Mouse (Mus musculus) midbrain, postnatal 0 days (tissue): ENCODE measurements around the gene Itpkb. TPM values are rescaled to one million over a fixed set of nuclear protein-coding genes. Genes with fewer than 3 reads are reported as not detected.

Source experiments
- ATAC-seq: fragments of 200-750 bp; cut with Nextera tagmentation; 2 replicates; pipeline ENCODE4 v1.8.0; 2017; ENCODE audit warnings: moderate number of reproducible peaks, mild to moderate bottlenecking, moderate TSS enrichment, moderate library complexity; ENCODE audit not compliant: low FRiP score
- DNase-seq: peaks from one replicate; pipeline ENCODE4 v3.0.0-alpha.2; 2015; ENCODE audit warnings: low spot score
- H3K27ac ChIP-seq: fragments of 300-500 bp; sonication (generic); 2 replicates; pipeline ENCODE4 v1.5.1; 2014; ENCODE audit warnings: low read depth, mild to moderate bottlenecking, low read length, mixed read lengths
- H3K27me3 ChIP-seq: fragments of 300-500 bp; sonication (generic); 2 replicates; pipeline ENCODE4 v1.6.1; 2014; ENCODE audit warnings: low read length, control low read depth, mixed read lengths; ENCODE audit not compliant: insufficient read depth
- H3K36me3 ChIP-seq: fragments of 300-500 bp; sonication (generic); 2 replicates; pipeline ENCODE4 v1.6.1; 2014; ENCODE audit warnings: low read length, control low read depth, mixed read lengths; ENCODE audit not compliant: insufficient read depth
- H3K4me1 ChIP-seq: fragments of 300-500 bp; sonication (generic); 2 replicates; pipeline ENCODE4 v1.6.1; 2014; ENCODE audit warnings: mild to moderate bottlenecking, control low read depth, antibody characterized with exemption, low read length, mixed read lengths; ENCODE audit not compliant: insufficient read depth
- H3K4me2 ChIP-seq: fragments of 300-500 bp; sonication (generic); 2 replicates; pipeline ENCODE4 v1.6.1; 2014; ENCODE audit warnings: low read depth, mild to moderate bottlenecking, low read length, mixed read lengths; ENCODE audit not compliant: poor library complexity, severe bottlenecking
- H3K4me3 ChIP-seq: fragments of 300-500 bp; sonication (generic); 2 replicates; pipeline ENCODE4 v1.5.1; 2014; ENCODE audit warnings: low read depth, mild to moderate bottlenecking, low read length, moderate library complexity
- H3K9ac ChIP-seq: fragments of 300-500 bp; sonication (generic); replicated peaks from 2 replicates; pipeline ENCODE4 v1.6.1; 2014; ENCODE audit warnings: mild to moderate bottlenecking, low read length, moderate library complexity, mixed read lengths; ENCODE audit not compliant: poor library complexity, severe bottlenecking
- H3K9me3 ChIP-seq: fragments of 300-500 bp; sonication (generic); 2 replicates; pipeline ENCODE4 v1.6.1; 2016; ENCODE audit warnings: low read length, control low read depth
- CTCF ChIP-seq: IDR thresholded peaks from 2 replicates; pipeline ENCODE4 v1.5.1; 2016; ENCODE audit warnings: antibody characterized with exemption, mild to moderate bottlenecking
- WGBS: fragments of 180-500 bp; shearing (Covaris S2); extraction: QIAGEN DNeasy Blood & Tissue Kit; methylation state at CpG from one replicate; pipeline ENCODE4 v1.1.7; 2014; 5-methylcytosine and 5-hydroxymethylcytosine counted together
- polyA plus RNA-seq: library from polyadenylated mRNA; unstranded; fragments of >200 nt; fragmentation: Nextera tagmentation; extraction: Ambion mirVana; gene quantifications from 2 replicates; pipeline ENCODE4 v1.2.1, GENCODE M21; 2015
- total RNA-seq: library from RNA; depleted of rRNA; stranded (reverse); fragments of >200 nt; gene quantifications from 2 replicates; pipeline ENCODE4 v1.2.3, GENCODE M21; 2014

Itpkb gene
- total and polyA plus RNA-seq, 2 experiments from 2014 or later = 2.2 to 13.9 TPM

GRCm38 (mm10) chr1:180365180-180365810, 35.0 kb downstream of the Itpkb start:
- TF ChIP-seq CTCF = peak; percentile 54
- peak; percentile 94 for ATAC-seq
- DNase-seq = peak; percentile 96
- Histone ChIP-seq H3K36me3 (no peaks in the 10 kb centered on the region), H3K27ac (peak overlapping the region; percentile 93), H3K9me3 (no peaks in the 10 kb centered on the region), H3K4me2 (peak overlapping the region; percentile 63), H3K4me3 (peak overlapping the region; percentile 37), H3K27me3 (no peaks in the 10 kb centered on the region), H3K9ac (peak overlapping the region; percentile 61), H3K4me1 (peaks cover 10% of the 10 kb centered on the region)
- under 1% methylated on average over 29 of the region's 29 CpGs for WGBS

- WGBS = 62% methylated on average over 18 of the region's 18 CpGs
- TF ChIP-seq CTCF = no peak
- DNase-seq (peak; percentile 41), ATAC-seq (no peak)
- H3K4me2 ChIP-seq = peak overlapping the region; percentile 63; the same call in 1 of the 2 replicates
- H3K4me1 ChIP-seq = peaks cover 10% of the 10 kb centered on the region
- H3K27me3 ChIP-seq = no peaks in the 10 kb centered on the region
- H3K27ac ChIP-seq = peak overlapping the region; percentile 93
- H3K36me3 ChIP-seq = no peaks in the 10 kb centered on the region
- H3K4me3 ChIP-seq = peak overlapping the region; percentile 37; the same call in 1 of the 2 replicates
- H3K9ac ChIP-seq = no peak overlapping the region
- H3K9me3 ChIP-seq = no peaks in the 10 kb centered on the region
Observed at GRCm38 (mm10) chr1:180365983-180366811, 35.9 kb downstream of the Itpkb start.

GRCm38 (mm10) chr1:180367045-180367619, 36.8 kb downstream of the Itpkb start:
- 68% methylated on average over 3 of the region's 3 CpGs for WGBS
- DNase-seq = no peak

DNA sequence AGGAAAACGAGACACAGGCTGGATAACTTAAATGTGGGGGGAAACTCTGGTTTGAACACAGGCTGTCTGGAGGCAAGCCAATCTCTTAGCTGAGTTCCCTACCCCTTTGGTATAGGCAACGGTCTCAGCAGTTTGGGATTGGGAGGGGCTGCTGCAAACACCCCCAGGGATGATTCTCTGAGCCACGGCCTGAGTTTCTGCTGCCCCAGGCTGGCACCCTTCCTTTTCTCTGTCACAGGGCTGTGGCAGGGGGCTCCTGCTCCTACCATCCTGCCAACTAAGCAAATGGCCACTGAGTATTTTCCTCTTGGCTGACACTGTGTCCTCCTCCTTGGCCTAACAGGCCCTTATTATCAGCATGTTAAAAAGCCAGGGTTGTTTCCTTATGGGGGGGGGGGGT, 37.3 kb downstream of the Itpkb start:
- H3K27ac ChIP-seq = no peak overlapping the region
- no peak overlapping the region for H3K4me3 ChIP-seq
- peaks cover 10% of the 10 kb centered on the region for H3K4me1 ChIP-seq
- H3K27me3 ChIP-seq = no peaks in the 10 kb centered on the region
- H3K4me2 ChIP-seq = no peak overlapping the region
- ATAC-seq (no peak), DNase-seq (no peak)
- TF ChIP-seq CTCF = no peak
- H3K36me3 ChIP-seq = no peaks in the 10 kb centered on the region
- no peak overlapping the region for H3K9ac ChIP-seq
- H3K9me3 ChIP-seq = no peaks in the 10 kb centered on the region
- WGBS = 53% methylated on average over 3 of the region's 3 CpGs

More at GRCm38 (mm10) chr1:180367045-180367619, 36.8 kb downstream of the Itpkb start:
- no peaks in the 10 kb centered on the region for H3K9me3 ChIP-seq
- no peak overlapping the region for H3K4me2 ChIP-seq
- no peaks in the 10 kb centered on the region for H3K27me3 ChIP-seq
- peaks cover 10% of the 10 kb centered on the region for H3K4me1 ChIP-seq
- H3K9ac ChIP-seq = no peak overlapping the region
- ATAC-seq = no peak
- no peaks in the 10 kb centered on the region for H3K36me3 ChIP-seq
- no peak overlapping the region for H3K27ac ChIP-seq
- H3K4me3 ChIP-seq = no peak overlapping the region
- no peak for TF ChIP-seq CTCF

DNA sequence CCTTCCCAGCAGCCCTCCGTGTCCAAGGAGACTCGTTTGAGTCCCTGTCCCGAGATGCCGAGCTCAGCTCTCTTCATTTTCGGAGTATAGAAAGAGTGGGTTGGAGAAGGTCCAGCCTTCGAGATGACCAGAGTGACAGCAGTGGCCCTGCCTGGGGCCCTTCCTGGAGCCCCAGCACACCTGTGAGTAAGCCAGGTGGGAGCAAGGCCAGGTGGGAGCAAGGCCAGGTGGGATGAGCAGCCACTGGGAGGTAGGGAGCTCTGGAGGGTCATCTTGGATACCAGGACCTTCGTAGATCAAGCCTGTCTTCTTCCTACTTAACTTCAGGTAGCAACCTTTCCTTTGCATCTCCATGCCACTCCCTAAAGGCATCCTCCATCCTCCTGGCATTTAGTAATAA, 37.8 kb downstream of the Itpkb start:
- 79% methylated on average over 7 of the region's 7 CpGs for WGBS
- no peak for DNase-seq
- Histone ChIP-seq H3K9me3 (no peaks in the 10 kb centered on the region), H3K36me3 (no peaks in the 10 kb centered on the region), H3K4me2 (no peak overlapping the region), H3K4me3 (no peak overlapping the region), H3K9ac (no peak overlapping the region), H3K27ac (no peak overlapping the region), H3K27me3 (no peaks in the 10 kb centered on the region), H3K4me1 (peaks cover 10% of the 10 kb centered on the region)
- ATAC-seq = no peak
- TF ChIP-seq CTCF = no peak

GRCm38 (mm10) chr1:180368646-180369045, 38.4 kb downstream of the Itpkb start:
- Histone ChIP-seq H3K4me3 (no peak overlapping the region), H3K27ac (no peak overlapping the region), H3K9ac (no peak overlapping the region), H3K4me1 (peaks cover 10% of the 10 kb centered on the region), H3K9me3 (no peaks in the 10 kb centered on the region), H3K36me3 (no peaks in the 10 kb centered on the region), H3K27me3 (no peaks in the 10 kb centered on the region), H3K4me2 (no peak overlapping the region)
- ATAC-seq = no peak
- TF ChIP-seq CTCF = no peak
- WGBS = 81% methylated on average over 9 of the region's 9 CpGs
- DNase-seq = no peak
